Mouse (Mus musculus) embryonic facial prominence, embryonic 14.5 days (tissue): ENCODE results near the gene Col6a2. TPM values are rescaled to one million over a fixed set of nuclear protein-coding genes. Genes with fewer than 3 reads are reported as not detected.

ENCODE experiments used
- ATAC-seq: fragments of 200-750 bp; cut with Nextera tagmentation; 2 replicates; pipeline ENCODE4 v1.8.0; 2017; ENCODE audit warnings: low read depth, moderate number of reproducible peaks, moderate TSS enrichment
- DNase-seq: peaks from one replicate; pipeline ENCODE4 v3.0.0-alpha.2; 2015; ENCODE audit warnings: low spot score
- H3K27ac ChIP-seq: fragments of 300-500 bp; sonication (generic); replicated peaks from 2 replicates; pipeline ENCODE4 v1.5.1; 2014; ENCODE audit warnings: low read depth, mild to moderate bottlenecking, low read length, moderate library complexity
- H3K27me3 ChIP-seq: fragments of 300-500 bp; sonication (generic); replicated peaks from 2 replicates; pipeline ENCODE4 v1.6.1; 2014; ENCODE audit warnings: low read length; ENCODE audit not compliant: control insufficient read depth, insufficient read depth
- H3K36me3 ChIP-seq: fragments of 300-500 bp; sonication (generic); 2 replicates; pipeline ENCODE4 v1.6.1; 2014; ENCODE audit warnings: low read length, mixed read lengths; ENCODE audit not compliant: control insufficient read depth, insufficient read depth
- H3K4me1 ChIP-seq: fragments of 300-500 bp; sonication (generic); 2 replicates; pipeline ENCODE4 v1.6.1; 2014; ENCODE audit warnings: antibody characterized with exemption, low read length; ENCODE audit not compliant: control insufficient read depth, insufficient read depth
- H3K4me2 ChIP-seq: fragments of 300-500 bp; sonication (generic); 2 replicates; pipeline ENCODE4 v1.6.1; 2014; ENCODE audit warnings: low read depth, mild to moderate bottlenecking, low read length, moderate library complexity, mixed read lengths
- H3K4me3 ChIP-seq: fragments of 300-500 bp; sonication (generic); 2 replicates; pipeline ENCODE4 v1.5.1; 2014; ENCODE audit warnings: low read depth, mild to moderate bottlenecking, low read length
- H3K9ac ChIP-seq: fragments of 300-500 bp; sonication (generic); 2 replicates; pipeline ENCODE4 v1.6.1; 2014; ENCODE audit warnings: low read depth, mild to moderate bottlenecking, low read length, moderate library complexity, mixed read lengths
- H3K9me3 ChIP-seq: fragments of 300-500 bp; sonication (generic); 2 replicates; pipeline ENCODE4 v1.6.1; 2016; ENCODE audit warnings: low read length; ENCODE audit not compliant: control insufficient read depth
- WGBS: fragments of 180-500 bp; shearing (Covaris S2); extraction: QIAGEN DNeasy Blood & Tissue Kit; methylation state at CpG from one replicate; pipeline ENCODE4 v1.1.7; 2014; 5-methylcytosine and 5-hydroxymethylcytosine counted together
- polyA plus RNA-seq: library from polyadenylated mRNA; unstranded; fragments of >200 nt; fragmentation: Nextera tagmentation; extraction: Ambion mirVana; gene quantifications from 2 replicates; pipeline ENCODE4 v1.2.1, GENCODE M21; 2014

Col6a2 gene
- polyA plus RNA-seq, 1 experiment from 2014 or later = 243 TPM

DNA sequence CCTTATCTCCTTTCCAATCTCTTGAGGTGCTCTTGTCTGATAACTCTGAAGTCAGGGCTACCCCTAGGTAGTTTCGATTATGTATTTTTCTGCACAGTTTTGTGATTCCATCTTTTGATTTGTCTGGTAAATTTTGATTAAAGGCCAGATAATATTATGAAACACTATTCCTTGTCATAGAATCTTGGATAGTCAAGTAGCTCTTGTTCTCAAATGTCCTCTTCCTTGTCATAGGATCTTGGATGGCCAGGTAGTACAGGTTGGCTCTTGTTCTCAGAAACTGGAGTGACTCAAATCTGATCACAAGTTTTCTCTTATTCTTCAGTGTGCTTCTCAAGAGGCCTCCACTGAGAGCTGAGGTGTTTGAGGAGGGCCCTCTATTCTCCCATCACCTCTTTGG, 7.2 kb upstream of the Col6a2 start:
- DNase-seq = no peak
- Histone ChIP-seq H3K36me3 (no peaks in the 10 kb centered on the region), H3K9me3 (no peaks in the 10 kb centered on the region), H3K4me1 (peaks cover 28% of the 10 kb centered on the region), H3K27me3 (no peaks in the 10 kb centered on the region), H3K9ac (no peak overlapping the region), H3K4me3 (no peak overlapping the region), H3K4me2 (no peak overlapping the region), H3K27ac (0 out of 2 replicates have a peak overlapping the region, but pooled peaks have one; percentile 28)
- WGBS = 89% methylated on average over 1 of the region's 1 CpGs
- no peak for ATAC-seq

DNA sequence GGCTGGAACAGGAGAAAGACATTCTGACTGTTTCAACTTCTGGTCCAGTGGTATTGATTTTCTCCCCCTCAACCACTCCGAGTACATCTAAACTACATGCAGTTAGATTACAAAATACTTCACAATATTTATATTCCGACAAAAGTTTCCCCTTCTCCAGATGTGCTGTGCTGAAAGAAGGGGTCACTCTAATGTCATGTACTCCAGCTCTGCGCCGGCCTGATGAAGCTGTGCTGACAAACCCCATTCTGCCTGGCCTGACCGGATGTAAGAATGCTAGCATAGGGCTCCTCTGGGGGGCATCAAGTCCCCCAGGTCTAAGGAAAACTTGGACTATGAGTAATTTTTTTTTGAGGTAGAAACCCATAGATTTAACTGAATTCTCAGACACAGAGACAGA, 4.3 kb upstream of the Col6a2 start:
- no peak overlapping the region for H3K27ac ChIP-seq
- no peak overlapping the region for H3K4me3 ChIP-seq
- peaks cover 13% of the 10 kb centered on the region for H3K4me1 ChIP-seq
- H3K36me3 ChIP-seq = no peaks in the 10 kb centered on the region
- 64% methylated on average over 5 of the region's 5 CpGs for WGBS
- H3K9ac ChIP-seq = no peak overlapping the region
- H3K9me3 ChIP-seq = no peaks in the 10 kb centered on the region
- no peak for ATAC-seq
- DNase-seq = no peak
- H3K4me2 ChIP-seq = no peak overlapping the region
- H3K27me3 ChIP-seq = no peaks in the 10 kb centered on the region

DNA sequence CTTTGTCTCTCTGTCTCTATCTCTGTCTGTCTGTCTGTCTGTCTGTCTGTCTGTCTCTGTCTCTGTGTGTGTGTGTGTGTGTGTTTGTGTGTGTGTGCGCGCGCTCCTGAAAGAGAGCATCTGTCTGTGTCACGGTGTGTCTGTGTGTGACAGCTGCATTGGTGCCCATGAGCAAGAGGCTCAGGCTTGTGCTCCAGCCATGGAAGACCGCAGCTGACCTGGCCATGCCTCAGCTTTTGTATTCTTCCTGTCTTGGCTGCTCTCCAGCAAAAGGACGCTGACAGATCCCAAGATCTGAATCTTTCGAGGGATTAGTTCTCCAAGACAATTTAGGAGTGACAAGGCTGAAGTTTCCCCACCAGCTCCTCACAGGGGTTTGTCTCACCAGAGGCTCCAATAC, 1.5 kb upstream of the Col6a2 start:
- Histone ChIP-seq H3K4me1 (peaks cover 13% of the 10 kb centered on the region), H3K27ac (peak overlapping the region; percentile 44; the same call in 1 of the 2 replicates), H3K4me2 (no peak overlapping the region), H3K36me3 (no peaks in the 10 kb centered on the region), H3K4me3 (no peak overlapping the region), H3K9ac (no peak overlapping the region), H3K9me3 (no peaks in the 10 kb centered on the region), H3K27me3 (no peaks in the 10 kb centered on the region)
- 67% methylated on average over 7 of the region's 7 CpGs for WGBS
- ATAC-seq = no peak
- peak; percentile 54 for DNase-seq

DNA sequence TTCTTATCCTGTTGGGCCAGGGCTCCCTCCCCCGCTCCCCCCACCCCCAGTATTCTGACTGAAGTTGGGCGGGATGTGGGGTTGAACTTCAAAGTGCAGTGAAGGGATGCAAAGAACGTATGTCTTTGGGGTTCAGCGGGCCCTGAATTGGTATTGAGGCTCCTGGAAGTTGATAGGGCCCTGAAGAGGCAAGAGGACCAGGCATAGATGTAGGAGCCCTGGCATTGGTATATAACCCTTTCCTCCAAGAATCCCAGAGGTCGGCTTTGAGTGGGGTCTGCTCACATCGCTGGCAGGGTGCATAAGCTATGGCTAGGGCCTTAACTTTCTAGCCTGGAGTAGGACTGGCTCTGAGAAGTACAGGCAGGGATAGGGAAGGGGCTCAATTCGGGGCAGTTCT, 304 bp upstream of the Col6a2 start:
- 18% methylated on average over 7 of the region's 7 CpGs for WGBS
- H3K36me3 ChIP-seq = no peaks in the 10 kb centered on the region
- ATAC-seq (no peak), DNase-seq (no peak)
- H3K27me3 ChIP-seq = no peaks in the 10 kb centered on the region
- H3K27ac ChIP-seq = peak overlapping the region; percentile 61
- H3K9ac ChIP-seq = peak overlapping the region; percentile 88; the same call in 1 of the 2 replicates
- peak overlapping the region; percentile 78 for H3K4me2 ChIP-seq
- H3K9me3 ChIP-seq = no peaks in the 10 kb centered on the region
- H3K4me1 ChIP-seq = peaks cover 14% of the 10 kb centered on the region
- peak overlapping the region; percentile 70 for H3K4me3 ChIP-seq

DNA sequence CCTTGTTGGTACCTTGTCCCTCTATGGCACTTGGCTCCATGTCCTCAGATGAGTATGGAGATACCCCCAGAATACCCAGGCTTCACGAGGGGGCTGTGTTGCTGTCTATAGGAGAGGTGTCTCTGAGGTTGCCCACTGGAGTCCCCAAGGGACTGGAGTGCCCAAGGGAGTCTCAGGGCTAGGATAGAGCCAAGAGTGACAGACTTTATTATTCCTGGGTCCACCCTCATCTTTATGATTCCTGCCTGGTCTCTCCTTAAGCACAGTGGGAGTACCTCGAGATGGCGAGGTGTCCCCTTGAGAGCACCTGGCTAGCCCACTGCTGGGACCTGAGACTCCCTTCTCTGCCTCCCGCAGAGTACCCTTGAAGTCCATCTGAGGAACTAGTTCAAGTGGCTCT, 1.0 kb downstream of the Col6a2 start:
- Histone ChIP-seq H3K27me3 (no peaks in the 10 kb centered on the region), H3K4me1 (peaks cover 14% of the 10 kb centered on the region), H3K27ac (peak overlapping the region; percentile 78; the same call in 1 of the 2 replicates), H3K9ac (peak overlapping the region; percentile 88), H3K4me3 (peak overlapping the region; percentile 70), H3K4me2 (peak overlapping the region; percentile 78), H3K9me3 (no peaks in the 10 kb centered on the region), H3K36me3 (peaks cover 11% of the 10 kb centered on the region; the same call in 1 of the 2 replicates)
- DNase-seq = no peak
- WGBS = 60% methylated on average over 4 of the region's 4 CpGs
- no peak for ATAC-seq

DNA sequence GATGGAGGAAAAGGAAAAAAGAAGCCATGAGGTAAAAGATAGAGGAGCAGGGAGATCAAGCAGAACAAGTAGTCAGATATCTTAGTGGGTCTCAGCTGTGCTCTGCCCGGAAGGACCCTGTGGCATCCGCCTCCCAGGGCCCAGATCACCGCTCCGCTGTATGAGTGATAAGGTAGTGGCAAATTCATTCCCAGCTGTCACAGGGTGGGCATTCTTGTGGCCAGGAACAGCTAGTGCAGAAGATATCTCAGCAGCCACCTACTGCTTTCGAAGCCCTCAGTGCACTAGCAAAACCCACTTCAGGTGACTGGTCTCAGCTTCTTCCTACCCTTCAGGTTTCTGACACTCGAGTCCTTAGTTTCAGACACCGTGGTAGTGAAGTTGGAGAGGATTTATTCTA, 11.0 kb downstream of the Col6a2 start:
- Histone ChIP-seq H3K4me2 (no peak overlapping the region), H3K9me3 (no peaks in the 10 kb centered on the region), H3K4me1 (no peaks in the 10 kb centered on the region), H3K27me3 (no peaks in the 10 kb centered on the region), H3K9ac (no peak overlapping the region), H3K4me3 (no peak overlapping the region), H3K27ac (no peak overlapping the region), H3K36me3 (peaks cover 81% of the 10 kb centered on the region)
- DNase-seq = no peak
- ATAC-seq = no peak
- WGBS = 88% methylated on average over 7 of the region's 7 CpGs

DNA sequence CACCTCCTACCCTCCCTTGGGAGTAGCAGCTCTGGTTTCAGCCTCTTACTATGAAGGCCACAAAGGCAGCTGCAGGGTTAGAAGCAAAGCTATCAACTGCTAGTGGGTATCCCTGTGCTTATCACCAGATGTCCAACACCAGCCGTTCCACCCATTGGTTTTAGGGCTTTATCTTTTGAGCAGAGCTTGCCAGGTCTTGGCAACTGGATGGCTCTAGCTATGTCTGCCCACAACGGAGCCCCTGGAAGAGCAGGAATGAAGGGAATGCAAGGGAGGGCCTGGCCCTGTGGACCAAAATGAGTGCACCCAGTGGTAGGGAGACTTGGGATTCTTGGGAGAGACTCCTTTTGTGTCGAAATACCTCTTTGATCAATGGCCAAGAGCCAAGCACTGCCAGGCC, 20.7 kb downstream of the Col6a2 start:
- no peak overlapping the region for H3K27ac ChIP-seq
- H3K9ac ChIP-seq = no peak overlapping the region
- WGBS = 81% methylated on average over 3 of the region's 3 CpGs
- no peak for ATAC-seq
- H3K9me3 ChIP-seq = no peaks in the 10 kb centered on the region
- H3K36me3 ChIP-seq = peaks cover 79% of the 10 kb centered on the region
- no peaks in the 10 kb centered on the region for H3K4me1 ChIP-seq
- no peak overlapping the region for H3K4me2 ChIP-seq
- no peak overlapping the region for H3K4me3 ChIP-seq
- no peaks in the 10 kb centered on the region for H3K27me3 ChIP-seq
- no peak for DNase-seq

DNA sequence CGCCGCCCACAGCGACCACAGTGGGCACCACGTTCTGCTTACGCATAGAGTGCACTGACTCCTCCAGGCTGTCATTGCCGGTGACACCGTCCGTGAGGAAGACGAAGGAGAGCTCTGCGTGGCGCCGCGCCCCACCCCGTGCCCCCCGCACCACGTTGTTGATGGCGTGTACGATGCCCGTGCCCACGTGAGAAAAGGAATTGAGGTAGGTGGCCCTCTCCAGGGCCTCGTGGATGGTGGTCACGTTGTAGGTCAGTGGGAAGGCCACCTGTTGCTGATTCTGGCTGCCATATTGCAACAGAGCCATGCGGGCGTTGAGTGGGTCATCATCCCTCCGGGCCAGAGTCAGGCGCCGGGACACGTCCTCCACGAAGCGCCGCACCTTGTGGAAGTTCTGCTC, 27.1 kb downstream of the Col6a2 start:
- 90% methylated on average over 31 of the region's 31 CpGs for WGBS
- Histone ChIP-seq H3K4me3 (no peak overlapping the region), H3K27me3 (no peaks in the 10 kb centered on the region), H3K9ac (no peak overlapping the region), H3K36me3 (peaks cover 32% of the 10 kb centered on the region), H3K4me1 (no peaks in the 10 kb centered on the region), H3K9me3 (no peaks in the 10 kb centered on the region), H3K4me2 (no peak overlapping the region), H3K27ac (no peak overlapping the region)
- no peak for DNase-seq
- no peak for ATAC-seq

DNA sequence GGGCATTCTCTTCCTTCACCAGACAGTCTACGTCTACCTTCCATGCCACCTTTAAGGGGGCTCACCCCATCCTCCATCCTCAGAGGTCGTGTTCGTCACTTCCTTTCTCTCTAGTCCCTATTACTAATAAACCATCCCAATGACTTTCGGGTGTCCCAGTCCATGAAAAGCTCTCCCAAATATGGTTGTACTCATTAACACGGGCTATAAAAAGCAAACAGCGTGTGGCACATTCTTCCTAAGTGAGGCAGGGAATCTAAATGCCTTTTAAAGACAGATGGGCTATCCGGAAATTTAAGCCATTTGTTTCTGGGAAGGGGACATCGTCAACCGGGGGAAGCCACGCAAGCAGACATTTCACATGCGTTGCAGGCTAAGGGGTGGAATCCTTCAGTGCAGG, 33.2 kb downstream of the Col6a2 start:
- H3K4me3 ChIP-seq = no peak overlapping the region
- H3K27me3 ChIP-seq = no peaks in the 10 kb centered on the region
- no peak for DNase-seq
- H3K4me1 ChIP-seq = no peaks in the 10 kb centered on the region
- WGBS = 80% methylated on average over 11 of the region's 11 CpGs
- no peaks in the 10 kb centered on the region for H3K36me3 ChIP-seq
- H3K9ac ChIP-seq = no peak overlapping the region
- H3K27ac ChIP-seq = no peak overlapping the region
- H3K4me2 ChIP-seq = no peak overlapping the region
- no peaks in the 10 kb centered on the region for H3K9me3 ChIP-seq
- ATAC-seq = no peak
